Mouse (Mus musculus) lung, postnatal 10 days (tissue): ENCODE data around the gene Rictor.

Source experiments
- DNase-seq: peaks from one replicate; pipeline ENCODE4 v3.0.0; 2021

Rictor gene

GRCm38 (mm10) chr15:6707936-6708525 is at the start of gene Rictor:
Gene Rictor, plus strand, starts transcription at chr15:6708379.
- peak; percentile 89 for DNase-seq

- DNase-seq, result no peak
These were observed 46.2 kb upstream of the Rictor start for GRCm38 (mm10) chr15:6661951-6662350.

GRCm38 (mm10) chr15:6663991-6664390 is 44.2 kb upstream of the Rictor start:
- DNase-seq, result no peak

- DNase-seq, result no peak
These were observed 42.1 kb upstream of the Rictor start for GRCm38 (mm10) chr15:6666072-6666471.

- no peak for DNase-seq
These were observed 39.3 kb upstream of the Rictor start for GRCm38 (mm10) chr15:6668793-6669437.

- no peak for DNase-seq
These were observed 29.7 kb upstream of the Rictor start for GRCm38 (mm10) chr15:6678479-6678878.

GRCm38 (mm10) chr15:6702164-6702563 is 6.0 kb upstream of the Rictor start:
- DNase-seq, result no peak

- DNase-seq, result no peak
These were observed 2.8 kb upstream of the Rictor start for GRCm38 (mm10) chr15:6705351-6705901.

- peak; percentile 77 for DNase-seq
These were observed 636 bp upstream of the Rictor start for GRCm38 (mm10) chr15:6707551-6707935.

GRCm38 (mm10) chr15:6708526-6709441 is 605 bp downstream of the Rictor start:
- peak; percentile 50 for DNase-seq

- DNase-seq, result no peak
These were observed 1.4 kb downstream of the Rictor start for GRCm38 (mm10) chr15:6709618-6710017.

GRCm38 (mm10) chr15:6710341-6710740 is 2.2 kb downstream of the Rictor start:
- DNase-seq, result no peak

- no peak for DNase-seq
These were observed 3.0 kb downstream of the Rictor start for GRCm38 (mm10) chr15:6711226-6711625.

GRCm38 (mm10) chr15:6714819-6715218 is 6.6 kb downstream of the Rictor start:
- DNase-seq, result no peak

GRCm38 (mm10) chr15:6715237-6715636 is 7.1 kb downstream of the Rictor start:
- no peak for DNase-seq

- no peak for DNase-seq
These were observed 13.2 kb downstream of the Rictor start for GRCm38 (mm10) chr15:6721385-6721784.

- no peak for DNase-seq
These were observed 13.6 kb downstream of the Rictor start for GRCm38 (mm10) chr15:6721802-6722201.

GRCm38 (mm10) chr15:6722405-6723176 is 14.4 kb downstream of the Rictor start:
- DNase-seq, result no peak

- DNase-seq, result no peak
These were observed 15.2 kb downstream of the Rictor start for GRCm38 (mm10) chr15:6723338-6723737.

- no peak for DNase-seq
These were observed 16.3 kb downstream of the Rictor start for GRCm38 (mm10) chr15:6724442-6724841.

- no peak for DNase-seq
These were observed 18.1 kb downstream of the Rictor start for GRCm38 (mm10) chr15:6726130-6726808.

- DNase-seq, result no peak
These were observed 24.9 kb downstream of the Rictor start for GRCm38 (mm10) chr15:6733076-6733475.
